In the genomic region with DNA sequence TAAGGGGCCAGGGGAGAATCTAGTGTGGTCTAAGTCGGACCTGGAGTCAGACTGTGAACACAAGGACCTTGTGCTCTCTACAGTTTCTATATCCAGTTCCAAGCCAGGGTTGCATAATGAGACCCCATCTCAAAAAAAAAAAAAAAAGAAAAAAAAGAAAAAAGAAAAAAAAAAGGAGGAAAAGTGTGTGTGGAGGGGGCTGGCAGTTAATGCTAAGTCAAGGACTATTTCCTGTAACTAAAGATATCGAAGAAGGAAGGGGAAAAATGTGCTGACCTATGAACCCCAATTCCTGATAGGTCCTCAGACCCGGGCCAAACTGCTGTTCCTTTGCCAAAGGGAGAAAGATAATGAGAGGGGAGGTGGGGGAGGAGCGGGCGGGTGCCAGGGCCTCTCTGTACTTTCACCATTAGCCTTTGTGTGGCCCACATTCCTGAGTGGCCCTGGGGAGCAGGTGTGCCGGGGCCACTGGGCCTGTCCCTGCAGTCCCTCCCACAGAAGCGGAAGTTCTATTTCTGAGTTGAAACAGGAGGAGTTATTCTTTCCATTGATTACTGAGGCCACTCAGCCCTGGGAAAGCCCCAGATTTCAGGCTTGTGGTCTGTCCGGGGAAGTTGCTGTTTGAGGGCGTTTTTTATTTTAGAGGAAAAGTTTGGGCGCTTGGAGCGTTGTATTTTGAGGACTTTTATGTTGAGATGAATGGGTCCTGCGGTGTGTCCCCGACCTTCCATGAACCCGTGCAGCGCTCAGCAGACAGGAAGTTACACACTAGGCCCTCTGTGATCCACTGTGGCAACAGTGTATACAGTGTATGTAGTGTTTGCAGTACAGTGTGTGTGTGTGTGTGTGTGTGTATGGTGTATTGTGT, we compare ENCODE assay signal across 8 mouse cellular contexts. TPM values are rescaled to one million over a fixed set of nuclear protein-coding genes. Genes with fewer than 3 reads are reported as not detected.
DNase-seq lines count a peak whose midpoint lies in the region; ATAC-seq and TF ChIP-seq lines count a peak whose summit lies in the region.

No protein-coding gene starts in this region.

- no peak overlapping the region for H3K9ac ChIP-seq in kidney, postnatal 0 days (ENCODE audit: low read depth, low read length)

- peak overlapping the region; percentile 62; the same call in 1 of the 2 replicates for H3K27ac ChIP-seq in kidney, postnatal 0 days
- H3K27ac ChIP-seq in thymus, adult 2 months (ENCODE audit: control insufficient read depth, insufficient read depth, low read length): peak overlapping the region; percentile 84

- no peak for TF ChIP-seq POLR2A in thymus, adult 2 months (IDR thresholded peaks at IDR 0.05; ENCODE audit: control insufficient read depth, extremely low read depth, insufficient read depth, low read length, poor library complexity)

- H3K4me3 ChIP-seq in kidney, postnatal 0 days (replicated peaks; ENCODE audit: low read depth, low read length): no peak overlapping the region
- 0 out of 2 replicates have a peak overlapping the region, but pooled peaks have one; percentile 15 for H3K4me3 ChIP-seq in thymus, adult 2 months (ENCODE audit: control insufficient read depth, insufficient read depth, low read length)

- H3K4me1 ChIP-seq in kidney, postnatal 0 days (replicated peaks; ENCODE audit: insufficient read depth, low read length): peaks cover 8% of the 10 kb centered on the region; the same call in 1 of the 2 replicates
- H3K4me1 ChIP-seq in thymus, adult 2 months (replicated peaks; ENCODE audit: control insufficient read depth, insufficient read depth, low read length): peaks cover 22% of the 10 kb centered on the region

- ATAC-seq in granulocyte monocyte progenitor cell, adult 5-6 weeks (replicated peaks; ENCODE audit: poor library complexity, severe bottlenecking): peak; percentile 85
- ATAC-seq in kidney, postnatal 0 days (replicated peaks; ENCODE audit: low FRiP score, low read depth): peak; percentile 58; the same call in 1 of the 2 replicates
- no peak for ATAC-seq in cerebellum, adult (ENCODE audit: insufficient number of reproducible peaks, low FRiP score, low TSS enrichment)

- peak; percentile 72 for DNase-seq in A20 (ENCODE audit: low read depth, low spot score)
- DNase-seq in ES-CJ7 (ENCODE audit: low read depth, low spot score): peak; percentile 53
- DNase-seq in kidney, postnatal 0 days (ENCODE audit: low spot score): peak; percentile 53
- DNase-seq in lung, postnatal 4 days: peak; percentile 60 to 65
- DNase-seq in thymus, adult 2 months: peak; percentile 50
- no peak for DNase-seq in right cerebral cortex, postnatal 14 days

- H3K9me3 ChIP-seq in kidney, postnatal 0 days (replicated peaks; ENCODE audit: low read length): no peaks in the 10 kb centered on the region

- no peak for TF ChIP-seq CTCF in kidney, postnatal 0 days (IDR thresholded peaks at IDR 0.05; ENCODE audit: low read depth)
- no peak for TF ChIP-seq CTCF in thymus, adult 2 months (IDR thresholded peaks at IDR 0.05; ENCODE audit: borderline replicate concordance, control insufficient read depth, extremely low read depth, insufficient read depth, low read length, poor library complexity)

- H3K27me3 ChIP-seq in kidney, postnatal 0 days (ENCODE audit: insufficient read depth, low read length): no peaks in the 10 kb centered on the region
- no peaks in the 10 kb centered on the region for H3K27me3 ChIP-seq in thymus, adult 2 months (ENCODE audit: control insufficient read depth, insufficient read depth, low read length)

- no peak overlapping the region for H3K4me2 ChIP-seq in kidney, postnatal 0 days (ENCODE audit: low read length)

- no peaks in the 10 kb centered on the region for H3K36me3 ChIP-seq in kidney, postnatal 0 days (ENCODE audit: insufficient read depth, low read length)
- H3K36me3 ChIP-seq in thymus, adult 2 months (ENCODE audit: control insufficient read depth, insufficient read depth, low read length): no peaks in the 10 kb centered on the region

- WGBS in kidney, postnatal 0 days: 26% methylated on average over 15 of the region's 15 CpGs
- 12% methylated on average over 15 of the region's 15 CpGs for WGBS in thymus, adult 2 months

RNA-seq across cellular contexts. Expression of a gene that starts 28.3 kb away (rescaled TPM):
- total RNA-seq in granulocyte monocyte progenitor cell, adult 5-6 weeks (2014; fragmentation: Nextera tagmentation): 32.5 and 43.1 TPM in 2 replicates
- 111 and 115 TPM in 2 replicates for total RNA-seq in granulocyte monocyte progenitor cell, adult 5-6 weeks (2017)
- 0.78 and 0.95 TPM in 2 replicates for polyA plus RNA-seq in kidney, postnatal 0 days (2015; fragmentation: Nextera tagmentation; extraction: Ambion mirVana)
- 35.2 and 35.7 TPM in 2 replicates for polyA plus RNA-seq in thymus, adult 2 months (2012; rRNA removed)

RNA-seq across cellular contexts. Expression of a gene that starts 30.3 kb away (rescaled TPM):
- 6.7 and 9.5 TPM in 2 replicates for total RNA-seq in granulocyte monocyte progenitor cell, adult 5-6 weeks (2014; fragmentation: Nextera tagmentation)
- total RNA-seq in granulocyte monocyte progenitor cell, adult 5-6 weeks (2017): 6.4 and 17.5 TPM in 2 replicates
- polyA plus RNA-seq in kidney, postnatal 0 days (2015; fragmentation: Nextera tagmentation; extraction: Ambion mirVana): 5.3 and 6.7 TPM in 2 replicates
- polyA plus RNA-seq in thymus, adult 2 months (2012; rRNA removed): 16.5 and 17.8 TPM in 2 replicates

RNA-seq across cellular contexts. Expression of a gene that starts 44.8 kb away (rescaled TPM):
- 15.7 and 24.6 TPM in 2 replicates for total RNA-seq in granulocyte monocyte progenitor cell, adult 5-6 weeks (2014; fragmentation: Nextera tagmentation)
- total RNA-seq in granulocyte monocyte progenitor cell, adult 5-6 weeks (2017): 11.0 and 11.3 TPM in 2 replicates
- 33.5 and 36.9 TPM in 2 replicates for polyA plus RNA-seq in kidney, postnatal 0 days (2015; fragmentation: Nextera tagmentation; extraction: Ambion mirVana)
- polyA plus RNA-seq in thymus, adult 2 months (2012; rRNA removed): 33.5 and 37.9 TPM in 2 replicates

RNA-seq across cellular contexts. Expression of a gene that starts 51.2 kb away (rescaled TPM):
- not detected in 2 replicates for total RNA-seq in granulocyte monocyte progenitor cell, adult 5-6 weeks (2014; fragmentation: Nextera tagmentation)
- 3.2 TPM in 1 of 2 replicates, not detected in the other for total RNA-seq in granulocyte monocyte progenitor cell, adult 5-6 weeks (2017)
- not detected in 2 replicates for polyA plus RNA-seq in kidney, postnatal 0 days (2015; fragmentation: Nextera tagmentation; extraction: Ambion mirVana)
- 1.8 and 2.0 TPM in 2 replicates for polyA plus RNA-seq in thymus, adult 2 months (2012; rRNA removed)

Comparison
In these comparisons a context has a peak if more than half of its experiments do, and no peak if none do; other contexts are left out.
1. RNA of a gene that starts 28.3 kb away (polyA plus RNA-seq): 35.2 to 35.7 TPM in thymus, adult 2 months; 0.78 to 0.95 TPM in kidney, postnatal 0 days; every median in the first group is over 10 times any median in the second.